Mouse (Mus musculus): ENCODE data around the gene Trank1.

GRCm38 (mm10) chr9:111383756-111384155 lies 72.2 kb downstream of the Trank1 start:
- TF ChIP-seq POLR2A (IDR thresholded peaks at IDR 0.05; ENCODE audit: insufficient read length, low read depth), result no peak
- no peak for TF ChIP-seq USF1 (IDR thresholded peaks at IDR 0.05; ENCODE audit: low read depth)
- TF ChIP-seq SRF (IDR thresholded peaks at IDR 0.05; ENCODE audit: control insufficient read depth, insufficient read length, low read depth), result no peak
- no peak for TF ChIP-seq E2F4 (IDR thresholded peaks at IDR 0.05; ENCODE audit: insufficient read depth)
- TF ChIP-seq MYOG (IDR thresholded peaks at IDR 0.05; ENCODE audit: control insufficient read depth in 1 of 3, insufficient read depth in 1 of 3, insufficient read length in 2 of 3, low read depth in 2 of 3), result no peak
- TF ChIP-seq CEBPB (IDR thresholded peaks at IDR 0.05; ENCODE audit: insufficient read depth, poor library complexity, severe bottlenecking), result no peak
- TF ChIP-seq TCF12 (IDR thresholded peaks at IDR 0.05; ENCODE audit: insufficient read depth, poor library complexity, severe bottlenecking), result no peak
- no peak for TF ChIP-seq POLR2AphosphoS2 (IDR thresholded peaks at IDR 0.05; ENCODE audit: insufficient read length, low read depth)
